Mouse (Mus musculus): ENCODE results near the gene 1700125H20Rik. TPM values are rescaled to one million over a fixed set of nuclear protein-coding genes. Genes with fewer than 3 reads are reported as not detected.
"Not testable (repeated sequence)": the region's sequence is repeated elsewhere in the genome, so short reads cannot be mapped to it uniquely, and the experiment has no call there.

The 1700125H20Rik gene
- not detected for total RNA-seq (2021)

DNA sequence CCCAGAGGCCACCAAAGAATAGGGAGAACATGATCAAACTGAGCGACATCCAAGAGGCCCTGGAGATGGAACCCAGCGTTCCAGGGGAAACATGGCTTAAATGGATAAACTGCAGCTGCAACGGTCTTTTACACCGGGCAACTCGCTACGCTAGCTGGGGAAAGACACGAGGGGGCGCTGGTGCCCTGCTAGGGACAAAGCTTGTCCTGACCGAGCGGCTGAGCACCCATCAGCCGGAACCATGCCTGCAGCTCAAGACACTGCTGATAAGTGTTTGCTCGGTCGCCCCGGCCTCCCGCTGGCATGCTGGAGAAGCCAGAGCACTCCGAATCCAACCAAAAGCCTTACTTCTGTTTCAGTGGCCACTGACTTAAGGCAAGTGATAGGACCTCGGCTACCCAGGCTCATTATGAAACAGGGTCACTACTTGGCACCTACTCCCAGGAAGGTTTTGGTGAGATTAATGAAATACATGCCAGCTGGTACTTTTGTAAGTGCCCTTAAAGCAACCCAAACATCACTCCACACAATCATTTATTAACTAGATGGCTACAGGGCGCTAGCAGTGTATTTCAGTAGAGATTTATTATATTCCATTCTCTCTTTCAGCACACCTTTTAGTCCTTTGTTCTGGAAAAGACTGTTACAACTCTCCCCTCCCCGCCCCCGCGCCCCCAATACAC lies at the start of gene 1700125H20Rik:
Gene 1700125H20Rik, plus strand, starts transcription at position 347 of the 683 bp plus-strand sequence.
- DNase-seq (ENCODE audit: extremely low spot score in 1 of 2, low spot score in 1 of 2), result peak; percentile 80 to 94

DNA sequence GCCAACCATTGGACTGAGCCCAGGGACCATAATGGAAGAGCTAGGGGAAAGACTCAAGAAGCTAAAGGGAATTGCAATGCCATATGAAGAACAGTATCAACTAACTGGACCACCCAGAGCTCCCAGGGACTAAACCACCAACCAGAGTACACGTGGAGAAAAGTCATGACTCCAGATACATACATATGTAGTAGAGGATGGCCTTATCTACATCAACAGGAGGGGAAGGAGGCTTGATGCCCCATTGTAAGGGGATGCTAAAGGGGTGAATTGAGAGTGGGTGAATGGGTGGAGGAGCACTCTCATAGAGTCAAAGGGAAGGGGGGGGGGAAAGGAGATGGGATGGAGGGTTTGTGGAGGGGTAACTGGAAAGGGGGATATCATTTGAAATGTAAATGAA lies 48.1 kb upstream of the 1700125H20Rik start:
- DNase-seq (ENCODE audit: extremely low spot score in 1 of 2, low spot score in 1 of 2), result no peak

DNA sequence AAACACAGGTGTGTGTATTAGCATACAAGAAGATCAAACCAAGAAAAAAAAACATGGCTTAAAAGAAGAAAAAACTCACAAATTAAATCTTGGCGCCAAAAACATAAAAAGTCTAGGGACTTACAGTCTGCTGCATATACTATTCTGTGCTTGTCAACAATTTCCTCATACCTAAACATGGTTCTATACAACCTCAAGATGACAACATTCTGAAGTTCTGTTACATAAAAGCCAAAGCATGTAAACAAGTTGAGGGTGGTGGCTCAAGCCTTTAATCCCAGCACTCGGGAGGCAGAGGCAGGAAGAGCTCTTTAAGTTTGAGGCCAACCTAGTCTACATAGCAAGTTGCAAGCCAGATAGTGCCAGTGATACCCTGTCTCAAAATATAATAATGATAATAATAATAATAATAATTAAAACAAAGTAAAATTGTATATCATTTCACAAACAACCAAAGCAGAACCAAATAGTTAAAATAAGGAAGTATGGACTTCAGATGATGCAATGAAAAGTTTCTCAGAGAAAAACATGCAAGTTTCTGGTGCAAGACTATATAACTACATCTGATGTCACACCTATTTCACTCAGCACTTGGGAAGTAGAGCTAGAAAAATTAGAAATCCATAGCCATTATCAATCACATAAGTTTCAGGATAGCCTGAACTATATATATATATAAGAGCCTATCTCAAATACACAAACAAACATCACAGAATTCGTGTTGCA lies 46.8 kb upstream of the 1700125H20Rik start:
- DNase-seq (ENCODE audit: extremely low spot score in 1 of 2, low spot score in 1 of 2), result no peak

DNA sequence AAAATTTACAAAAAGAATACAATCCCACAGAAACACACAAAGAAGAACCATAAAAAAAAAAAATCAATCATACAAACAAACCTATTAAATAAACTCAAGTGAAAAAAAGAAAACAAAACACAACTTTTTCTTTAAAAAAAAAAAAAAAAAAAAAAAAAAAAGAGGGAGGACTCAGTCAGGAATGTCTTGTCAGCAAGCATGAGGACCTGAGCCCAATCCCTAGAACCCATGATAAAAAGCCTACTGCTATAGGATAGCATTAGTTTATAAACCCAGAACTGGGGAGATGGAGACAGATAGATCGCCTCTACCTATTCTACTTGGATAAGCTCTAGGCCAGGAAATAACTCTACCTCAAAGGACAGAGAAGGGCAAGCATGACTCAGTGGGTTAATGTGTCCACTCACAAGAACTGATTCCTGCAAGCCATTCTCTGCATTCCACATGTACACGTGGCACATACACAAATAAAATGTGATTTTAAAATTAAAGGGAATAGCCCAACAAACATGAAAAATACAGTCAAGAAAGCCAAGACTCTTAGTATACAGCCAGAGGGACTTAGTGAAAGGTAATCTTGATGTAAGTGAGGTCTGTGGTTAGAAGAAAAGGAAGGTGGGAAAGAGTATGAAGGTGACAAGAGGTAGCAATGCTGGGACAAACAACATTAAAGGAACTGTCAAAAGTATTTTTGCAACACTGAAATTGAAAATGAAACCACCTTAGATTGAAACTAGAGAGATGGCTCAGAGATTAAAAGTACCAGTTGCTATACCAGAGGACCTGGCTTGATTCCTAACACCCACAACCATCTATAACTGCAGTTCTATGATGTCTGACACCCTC lies 43.7 kb upstream of the 1700125H20Rik start:
- DNase-seq (ENCODE audit: extremely low spot score in 1 of 2, low spot score in 1 of 2), result no peak

DNA sequence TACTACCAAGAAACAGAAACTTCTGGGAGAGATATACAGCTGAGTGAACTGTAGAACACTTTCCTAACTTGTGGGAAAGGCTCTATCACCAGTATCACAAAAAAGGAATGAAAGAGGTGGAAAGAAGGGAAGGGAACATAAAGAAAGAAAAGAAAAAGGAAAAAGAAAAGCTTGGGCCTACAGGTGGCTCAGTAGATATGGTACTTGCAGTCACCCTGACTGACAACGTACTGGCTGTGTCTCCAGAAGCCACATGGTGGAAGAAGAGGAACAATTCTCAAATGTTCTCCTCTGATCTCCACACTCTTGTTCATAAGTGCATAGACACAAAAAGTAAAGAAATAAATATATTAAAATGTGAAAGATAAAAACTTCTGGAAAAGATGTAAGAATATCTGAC lies 41.3 kb upstream of the 1700125H20Rik start:
- no peak for DNase-seq (ENCODE audit: extremely low spot score in 1 of 2, low spot score in 1 of 2)

DNA sequence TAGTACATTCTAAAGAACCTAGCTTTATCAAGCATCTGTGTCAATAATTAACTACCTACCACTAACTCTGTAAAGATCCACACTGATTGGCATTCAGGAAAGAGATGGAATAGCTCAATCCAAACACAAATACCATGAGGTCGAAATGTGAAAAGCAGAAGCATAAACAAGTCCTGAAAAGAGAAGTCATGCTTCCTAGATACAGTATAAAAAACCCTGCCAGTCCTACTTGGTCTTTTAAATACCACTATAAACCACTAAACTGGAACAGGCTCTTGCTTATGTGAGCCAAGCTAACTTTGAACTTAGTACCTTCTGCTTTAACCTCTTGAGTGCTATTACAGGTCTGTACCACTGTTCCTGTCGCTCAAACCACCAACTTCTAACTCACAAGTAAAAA lies 38.7 kb upstream of the 1700125H20Rik start:
- DNase-seq (ENCODE audit: extremely low spot score in 1 of 2, low spot score in 1 of 2), result no peak

DNA sequence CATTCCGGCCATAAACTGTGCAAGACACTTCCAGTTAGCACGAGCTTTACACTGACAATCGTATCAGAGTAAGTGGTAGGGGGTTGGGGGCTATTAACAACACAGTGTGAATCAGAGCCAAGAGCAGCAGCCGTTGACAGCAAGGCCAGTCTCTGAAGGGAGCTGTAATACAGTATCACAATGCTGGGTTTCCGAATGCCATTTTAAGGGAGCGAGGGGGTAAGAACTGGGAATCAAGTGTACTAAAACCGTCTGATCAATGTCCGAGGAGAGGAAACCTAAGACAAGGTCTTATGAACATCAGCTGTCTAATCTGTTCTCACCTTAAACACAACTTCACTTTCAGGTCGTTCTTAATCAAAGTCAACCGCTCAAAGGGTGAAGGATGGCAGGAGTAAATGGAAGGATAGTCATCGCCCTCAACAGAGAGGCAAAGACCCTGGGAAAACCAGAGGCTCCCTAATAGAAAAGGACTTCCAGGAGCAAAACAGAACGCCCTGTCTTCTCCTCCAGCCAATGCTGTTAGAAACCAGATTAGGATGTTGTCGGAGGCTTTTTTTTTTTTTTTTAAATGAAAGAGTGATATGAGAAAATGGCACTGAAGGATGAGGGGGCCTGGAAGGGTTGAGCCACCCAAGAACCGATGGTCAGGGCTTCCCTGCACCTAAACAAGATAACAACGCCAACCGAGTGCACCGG lies 31.3 kb upstream of the 1700125H20Rik start:
- DNase-seq (ENCODE audit: extremely low spot score in 1 of 2, low spot score in 1 of 2), result peak; percentile 8 to 14

DNA sequence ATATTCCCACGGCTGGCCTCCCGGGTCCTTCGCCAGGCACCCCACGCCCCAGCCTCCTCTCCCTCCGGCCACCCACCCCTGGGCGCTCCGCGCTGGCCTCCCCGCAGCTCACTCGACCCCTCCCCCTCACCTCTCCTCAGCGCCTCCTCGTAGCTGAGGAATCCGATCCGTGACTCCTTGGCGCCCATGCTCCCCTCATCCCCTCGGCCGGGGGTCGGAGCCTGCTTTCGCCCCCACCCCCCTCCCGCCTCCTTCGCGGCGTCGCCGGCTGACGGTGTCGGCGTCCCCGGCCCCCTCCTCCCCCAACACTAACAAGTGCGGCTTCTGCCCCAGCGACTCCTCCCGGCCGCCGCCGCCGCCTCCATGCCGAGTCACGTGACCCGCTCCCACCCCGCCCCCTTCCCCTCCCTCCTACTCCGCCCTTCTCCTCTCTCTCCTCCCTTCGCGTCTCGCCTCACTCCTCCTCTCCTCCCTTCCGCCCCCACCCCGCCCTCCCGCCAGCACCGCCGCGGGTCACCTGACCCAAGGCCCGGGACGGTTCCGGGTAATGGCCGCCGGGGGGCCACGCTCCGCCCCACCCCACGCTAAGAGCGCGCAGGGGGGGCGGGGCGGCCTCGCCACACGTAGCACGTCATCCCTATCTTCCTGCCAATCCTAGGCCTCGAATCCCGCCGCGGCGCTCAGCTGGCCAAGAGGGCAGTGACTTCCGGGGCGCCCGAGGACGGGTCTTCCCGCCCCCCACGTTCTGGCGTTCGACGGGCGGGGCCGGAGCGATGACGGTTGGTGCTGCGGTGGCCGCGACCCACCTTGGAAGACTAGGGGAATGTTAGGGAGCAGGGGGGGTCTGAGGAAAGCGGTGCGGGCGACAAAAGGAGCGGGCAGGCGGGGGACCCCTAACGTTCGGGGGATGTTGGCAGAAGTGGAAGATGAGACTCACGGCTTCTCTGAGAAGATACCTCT lies 30.3 kb upstream of the 1700125H20Rik start, which contains the start of gene Usp32:
Gene Usp32, minus strand, starts transcription at position 581 of the 960 bp plus-strand sequence.
- peak; percentile 88 to 92 for DNase-seq (ENCODE audit: extremely low spot score in 1 of 2, low spot score in 1 of 2)

DNA sequence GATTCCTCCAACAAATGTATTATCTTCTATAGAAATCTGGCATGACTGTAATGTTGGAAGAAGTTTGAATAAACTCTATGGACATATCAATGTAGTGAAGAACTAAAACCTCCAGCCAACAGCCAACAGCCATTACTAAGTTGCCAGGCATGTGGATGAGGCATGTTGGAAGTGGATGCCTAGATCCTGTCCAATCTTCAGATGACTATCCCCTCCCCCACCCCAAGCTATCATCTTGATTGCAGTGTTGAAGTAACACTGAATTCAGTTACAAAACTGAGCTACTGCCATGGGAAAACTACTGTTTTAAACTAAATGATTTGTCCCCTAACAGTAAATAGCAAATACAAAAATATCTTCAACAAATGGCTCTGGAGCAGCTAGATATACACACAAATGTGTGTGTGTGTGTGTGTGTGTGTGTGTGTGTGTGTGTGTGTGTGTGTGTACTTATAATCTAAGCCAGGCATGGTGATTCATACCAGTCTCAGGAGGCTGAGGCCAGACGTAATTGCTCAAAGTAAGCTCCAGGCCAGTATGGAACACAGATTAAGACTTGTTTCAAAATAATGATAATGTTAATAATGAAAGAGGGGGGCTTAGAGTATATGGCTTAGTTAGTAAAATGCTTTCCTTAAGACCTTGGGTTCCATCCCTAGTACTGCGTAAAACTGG lies 17.8 kb upstream of the 1700125H20Rik start:
- no peak for DNase-seq (ENCODE audit: extremely low spot score in 1 of 2, low spot score in 1 of 2)

DNA sequence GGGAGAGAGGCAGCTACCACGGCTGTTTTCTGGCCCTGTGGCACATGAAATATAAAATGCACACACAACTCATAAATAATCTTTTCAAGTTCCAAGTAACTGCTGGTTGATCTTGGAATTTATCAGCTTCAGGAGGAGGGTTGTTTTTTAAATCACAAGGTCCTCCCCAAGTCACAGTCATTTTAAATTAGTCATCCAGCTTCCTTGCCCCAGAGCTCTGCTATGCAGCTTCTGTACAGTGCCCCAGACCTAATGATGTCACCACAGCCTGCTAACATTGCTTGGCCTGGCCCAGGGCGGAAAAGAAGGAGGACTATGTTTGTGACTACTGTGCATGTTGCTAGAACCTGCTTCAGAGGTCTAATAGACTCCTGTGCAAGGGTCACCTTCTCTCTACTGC lies 12.9 kb upstream of the 1700125H20Rik start:
- no peak for DNase-seq (ENCODE audit: extremely low spot score in 1 of 2, low spot score in 1 of 2)

DNA sequence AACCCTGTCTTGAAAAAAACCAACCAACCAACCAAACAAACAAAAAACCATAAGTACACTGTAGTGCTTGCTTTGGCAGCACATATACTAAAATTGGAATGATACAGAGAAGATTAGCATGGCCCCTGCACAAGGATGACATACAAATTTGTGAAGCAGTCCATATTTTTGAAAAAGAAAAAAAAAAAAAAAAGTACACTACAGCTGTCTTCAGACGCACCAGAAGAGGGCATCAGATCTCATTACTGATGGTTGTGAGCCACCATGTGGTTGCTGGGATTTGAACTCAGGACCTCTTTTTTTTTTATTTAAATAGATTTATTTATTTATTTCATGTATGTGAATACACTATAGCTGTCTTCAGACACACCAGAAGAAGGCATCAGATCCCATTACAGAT lies 7.2 kb upstream of the 1700125H20Rik start:
- DNase-seq (ENCODE audit: extremely low spot score in 1 of 2, low spot score in 1 of 2), result not testable (repeated sequence)

DNA sequence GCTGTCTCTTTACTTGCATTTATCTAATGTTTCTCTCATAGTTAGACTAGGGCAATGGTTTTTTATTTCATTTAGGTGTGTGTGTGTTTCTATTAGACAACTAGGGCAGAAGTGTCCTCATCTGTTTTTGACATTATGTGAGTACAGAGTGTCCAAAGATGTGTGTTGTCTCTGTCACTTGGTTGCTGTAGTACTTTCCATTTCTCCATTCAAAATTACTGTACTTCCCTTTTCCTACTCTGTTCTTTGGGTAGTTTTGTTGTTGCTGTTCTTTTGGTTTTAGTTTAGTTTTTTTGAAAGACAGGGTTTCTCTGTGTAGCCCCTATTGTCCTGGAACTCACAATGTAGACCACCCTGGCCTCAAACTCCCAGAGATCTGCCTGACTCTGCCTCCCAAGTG lies 5.8 kb upstream of the 1700125H20Rik start:
- no peak for DNase-seq (ENCODE audit: extremely low spot score in 1 of 2, low spot score in 1 of 2)

DNA sequence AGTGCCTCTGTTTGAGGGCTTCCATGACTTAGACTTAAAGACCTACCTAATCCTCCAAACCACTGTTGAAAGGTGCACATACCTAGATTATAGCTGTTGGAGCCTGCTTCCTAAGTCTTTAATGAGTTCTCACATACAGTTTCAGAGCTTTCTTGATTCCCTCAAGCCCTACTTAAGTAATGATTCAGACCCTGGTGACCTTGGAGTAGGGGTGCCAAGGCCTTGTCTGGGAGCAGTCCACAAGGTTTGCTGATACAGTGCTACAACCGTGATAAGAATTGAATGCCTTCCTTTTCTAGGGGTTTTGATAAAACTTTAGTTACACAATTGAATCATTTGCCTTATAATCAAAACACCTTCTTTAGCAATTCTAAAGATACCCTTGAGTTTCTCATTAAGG lies 2.7 kb upstream of the 1700125H20Rik start:
- no peak for DNase-seq (ENCODE audit: extremely low spot score in 1 of 2, low spot score in 1 of 2)

DNA sequence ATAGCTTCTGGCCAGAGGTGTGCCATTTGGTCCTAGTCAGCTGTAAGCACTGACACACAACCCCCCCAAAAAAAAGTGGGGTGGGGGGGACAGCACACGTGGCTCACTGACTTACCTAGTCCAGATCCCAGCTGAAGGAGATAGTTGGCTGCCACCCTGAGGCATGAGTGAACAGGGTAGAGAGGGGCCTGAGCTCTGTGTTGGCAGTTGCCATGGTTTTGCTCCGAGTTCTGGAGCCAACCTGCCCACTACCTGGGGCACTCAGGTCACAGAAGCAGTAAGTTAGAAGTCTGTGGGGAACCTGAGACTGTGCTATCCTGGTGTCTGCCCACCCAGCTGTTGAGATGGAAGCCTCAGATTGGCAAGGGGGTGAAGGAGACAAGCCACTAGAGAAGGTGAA lies 629 bp downstream of the 1700125H20Rik start:
- DNase-seq (ENCODE audit: extremely low spot score in 1 of 2, low spot score in 1 of 2), result no peak

DNA sequence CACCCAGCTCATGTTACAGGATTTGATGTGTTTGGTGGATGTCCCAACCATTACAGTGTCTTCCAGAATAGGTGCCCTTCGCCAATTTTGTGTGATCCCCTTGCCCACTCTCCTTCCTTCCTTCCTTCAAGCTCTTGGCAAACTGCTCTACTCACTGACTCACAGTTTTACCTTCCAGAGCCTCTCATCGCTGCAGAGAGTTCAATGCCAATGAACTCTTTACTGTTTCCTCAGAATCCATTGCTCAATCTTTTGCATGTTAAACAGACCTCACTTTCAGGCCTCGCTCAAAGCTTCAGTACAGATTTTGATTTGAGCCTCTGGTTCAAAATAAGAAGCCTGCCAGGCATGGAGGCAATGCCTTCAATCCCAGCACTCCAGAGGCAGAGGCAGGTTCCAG lies 5.7 kb downstream of the 1700125H20Rik start:
- DNase-seq (ENCODE audit: extremely low spot score in 1 of 2, low spot score in 1 of 2), result no peak

DNA sequence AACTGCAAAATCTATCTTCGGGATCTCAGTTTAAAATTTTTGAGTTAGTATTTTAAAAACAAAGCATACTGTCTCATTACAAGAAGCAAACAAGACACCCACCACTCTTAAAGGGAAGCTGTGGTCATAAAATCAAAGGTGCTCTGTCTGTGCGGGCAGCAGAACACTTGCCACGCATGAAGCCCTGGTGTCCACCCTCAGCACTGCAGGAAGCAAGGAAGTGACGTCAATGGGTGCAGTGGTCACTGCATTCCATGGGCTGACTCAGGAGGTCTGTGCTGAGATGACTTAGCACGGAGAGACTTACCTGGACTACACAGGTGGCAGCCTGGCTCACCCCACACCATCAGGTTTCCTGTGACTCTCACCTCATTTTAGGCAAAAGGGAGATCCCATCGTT lies 7.6 kb downstream of the 1700125H20Rik start:
- DNase-seq (ENCODE audit: extremely low spot score in 1 of 2, low spot score in 1 of 2), result no peak

DNA sequence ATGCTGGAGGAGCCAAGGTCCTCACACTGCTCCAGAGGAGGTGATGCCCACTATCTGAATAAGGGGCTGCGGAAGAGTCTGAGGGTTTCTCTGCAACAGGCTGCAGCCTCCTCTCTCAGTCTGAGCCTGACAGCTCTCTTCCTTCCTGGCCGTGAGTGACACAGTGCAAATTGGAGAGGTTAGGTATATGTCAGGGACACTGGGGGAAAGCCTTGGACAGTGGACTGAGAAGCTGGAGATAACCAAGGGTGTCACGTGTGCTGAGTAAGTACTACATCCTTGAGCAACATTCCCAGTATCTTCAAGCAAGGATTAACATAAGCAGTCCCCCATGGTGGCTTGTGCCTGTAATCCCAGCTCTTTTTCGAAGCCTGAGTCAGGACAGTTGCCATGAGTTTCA lies 8.2 kb downstream of the 1700125H20Rik start:
- no peak for DNase-seq (ENCODE audit: extremely low spot score in 1 of 2, low spot score in 1 of 2)

DNA sequence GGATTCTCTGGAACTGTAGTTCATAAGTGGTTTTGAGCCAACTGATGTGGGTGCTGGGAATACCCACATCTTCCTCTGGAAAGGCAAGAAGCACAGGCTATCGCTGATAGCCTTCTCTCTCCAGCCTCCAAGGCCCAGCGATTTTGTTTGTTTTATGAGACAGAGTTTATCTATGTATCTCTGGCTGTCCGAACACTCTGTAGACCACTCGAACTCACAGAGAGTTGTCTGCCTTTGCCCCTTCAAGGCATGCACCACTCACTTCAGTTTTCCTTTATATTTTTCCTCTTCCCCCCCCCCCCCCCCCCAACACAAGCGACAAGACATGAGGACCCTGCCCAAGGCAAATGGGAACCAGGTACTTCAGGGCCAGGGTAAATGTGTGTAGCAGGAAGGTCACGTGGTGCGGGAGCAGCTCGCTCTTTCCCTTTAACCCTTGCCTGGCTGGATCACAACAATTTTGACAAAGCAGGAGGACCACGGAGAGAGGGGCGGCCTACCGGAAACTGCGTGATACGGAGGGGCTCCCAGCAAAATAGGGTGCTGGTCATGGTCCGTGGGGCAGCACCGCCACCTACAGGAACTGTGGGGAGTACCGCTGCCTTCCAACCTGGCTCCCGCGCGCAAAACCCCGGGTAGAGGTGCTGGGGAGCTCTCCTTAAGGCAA lies 12.5 kb downstream of the 1700125H20Rik start:
- peak; percentile 56 to 74 for DNase-seq (ENCODE audit: extremely low spot score in 1 of 2, low spot score in 1 of 2)

All from layer of hippocampus, postnatal 25 days (tissue).